Mouse (Mus musculus) myocyte (in vitro differentiated cells): ENCODE measurements around the gene Prokr1.

Experiments used
- CEBPB ChIP-seq: IDR thresholded peaks from 2 replicates; pipeline ENCODE4 v1.6.1; 2011; ENCODE audit warnings: mild to moderate bottlenecking, moderate library complexity; ENCODE audit not compliant: poor library complexity, insufficient read depth, severe bottlenecking
- E2F4 ChIP-seq: IDR thresholded peaks from one replicate; pipeline ENCODE4 v1.6.1; 2011; ENCODE audit warnings: mild to moderate bottlenecking, control low read depth, moderate library complexity; ENCODE audit not compliant: insufficient read depth
- MAX ChIP-seq: IDR thresholded peaks from one replicate; pipeline ENCODE4 v1.6.1; 2011; ENCODE audit warnings: low read depth, mild to moderate bottlenecking, control low read depth
- MYOG ChIP-seq, 3 experiments: IDR thresholded peaks; one replicate each; pipeline ENCODE4 v1.6.1; 2011; ENCODE audit warnings: control low read depth in 2 of 3, low read depth in 2 of 3, mild to moderate bottlenecking in 2 of 3; ENCODE audit not compliant: insufficient read length in 2 of 3, control insufficient read depth in 1 of 3, insufficient read depth in 1 of 3
- POLR2A ChIP-seq: IDR thresholded peaks from one replicate; pipeline ENCODE4 v1.6.1; 2011; ENCODE audit warnings: low read depth, mild to moderate bottlenecking, control low read depth, moderate library complexity; ENCODE audit not compliant: insufficient read length
- POLR2AphosphoS2 ChIP-seq: IDR thresholded peaks from one replicate; pipeline ENCODE4 v1.6.1; 2011; ENCODE audit warnings: low read depth, control low read depth; ENCODE audit not compliant: insufficient read length
- TCF12 ChIP-seq: IDR thresholded peaks from one replicate; pipeline ENCODE4 v1.6.1; 2011; ENCODE audit warnings: mild to moderate bottlenecking, control low read depth; ENCODE audit not compliant: poor library complexity, insufficient read depth, severe bottlenecking
- USF1 ChIP-seq: IDR thresholded peaks from one replicate; pipeline ENCODE4 v1.6.1; 2011; ENCODE audit warnings: low read depth, mild to moderate bottlenecking, control low read depth, moderate library complexity

DNA sequence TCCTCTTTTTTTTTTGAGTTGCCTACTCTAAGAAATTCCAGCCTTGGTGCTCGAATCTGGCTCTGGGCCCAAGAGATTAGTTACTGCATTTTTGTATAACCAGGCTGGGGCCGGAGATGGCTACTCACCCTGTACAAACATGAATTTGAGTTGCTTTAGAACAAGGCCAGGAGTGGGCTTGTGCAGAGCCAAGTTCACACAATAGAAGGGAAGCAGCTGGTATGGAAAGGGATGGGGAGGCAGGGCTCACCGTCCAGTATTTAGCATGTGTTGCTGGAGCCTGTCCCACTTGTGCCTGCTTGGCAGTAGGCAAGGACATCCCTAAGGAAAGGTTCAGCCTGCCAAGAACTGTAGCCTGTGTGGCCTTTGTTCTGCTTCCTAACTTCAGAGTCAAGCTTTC is 30.7 kb upstream of the Prokr1 start:
- TF ChIP-seq POLR2A (no peak), MYOG (IDR thresholded peaks at IDR 0.05; ENCODE audit: control insufficient read depth in 1 of 3, insufficient read depth in 1 of 3, insufficient read length in 2 of 3, low read depth in 2 of 3) (peak in 1 of 3 experiments; percentile 14), E2F4 (no peak), TCF12 (no peak), CEBPB (no peak), USF1 (no peak), POLR2AphosphoS2 (no peak), MAX (no peak)
